Mouse (Mus musculus): ENCODE measurements at regions not wholly inside any gene's neighbourhood (a gene's known extent, or its start where the extent isn't known, plus 50 kb on each side); places are given as distances from the start of the nearest gene placed in this dataset.

DNA sequence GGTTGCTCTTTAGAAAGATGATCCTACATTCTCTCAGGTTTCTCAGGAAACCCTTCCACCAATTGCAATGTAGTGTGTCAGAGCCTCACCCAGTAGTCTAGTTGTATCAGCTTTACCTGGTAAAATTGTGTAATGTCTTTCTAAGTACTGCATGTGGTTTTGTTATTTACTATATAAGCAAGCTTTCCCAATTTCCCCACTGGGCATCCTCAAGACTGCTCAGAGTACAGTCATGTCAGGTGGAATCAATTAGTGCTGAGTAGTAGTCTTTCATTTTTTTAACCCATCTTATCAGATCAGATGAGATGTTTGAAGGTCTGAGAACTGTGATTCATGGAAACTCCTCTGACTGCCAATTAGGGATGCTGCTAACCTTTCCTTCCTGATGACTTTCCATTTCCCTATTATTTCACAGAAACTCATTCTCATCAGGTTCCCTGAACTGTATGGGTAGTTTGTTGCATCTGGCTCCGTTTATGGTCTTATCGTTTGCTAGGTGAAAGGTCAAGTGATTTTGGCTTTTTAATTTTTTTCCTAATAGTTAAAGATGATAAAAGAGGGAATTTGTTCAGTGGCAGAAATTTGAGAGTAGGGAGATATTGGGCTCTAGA lies 393.6 kb upstream of the Cobl start:
- TF ChIP-seq CTCF (IDR thresholded peaks at IDR 0.05; ENCODE audit: borderline replicate concordance, extremely low read depth, insufficient read depth, insufficient read length) (no peak), POLR2A (IDR thresholded peaks at IDR 0.05; ENCODE audit: borderline replicate concordance, extremely low read depth, insufficient read depth, insufficient read length, poor library complexity, severe bottlenecking) (no peak)

All from brain, embryonic 14.5 days (tissue).